Mouse (Mus musculus) ES-Bruce4 (cell line): ENCODE results near the gene Trim2. TPM values are rescaled to one million over a fixed set of nuclear protein-coding genes. Genes with fewer than 3 reads are reported as not detected.

ENCODE experiments used
- H3K27ac ChIP-seq: 2 replicates; pipeline ENCODE4 v1.5.1; 2012; ENCODE audit warnings: low read length, inconsistent platforms; ENCODE audit not compliant: insufficient read depth
- H3K27me3 ChIP-seq: 2 replicates; pipeline ENCODE4 v1.6.1; 2012; ENCODE audit warnings: mild to moderate bottlenecking, low read length, inconsistent platforms; ENCODE audit not compliant: control insufficient read depth, poor library complexity, insufficient read depth, severe bottlenecking
- H3K36me3 ChIP-seq: 2 replicates; pipeline ENCODE4 v1.6.1; 2012; ENCODE audit warnings: inconsistent platforms, mild to moderate bottlenecking, low read length, moderate library complexity; ENCODE audit not compliant: control insufficient read depth, poor library complexity, insufficient read depth, severe bottlenecking
- H3K4me1 ChIP-seq: one replicate; pipeline ENCODE4 v1.8.1; 2011; ENCODE audit warnings: low read length; ENCODE audit not compliant: control insufficient read depth, insufficient read depth
- H3K4me3 ChIP-seq: 2 replicates; pipeline ENCODE4 v1.5.1; 2011; ENCODE audit warnings: low read depth, mild to moderate bottlenecking, low read length
- H3K9ac ChIP-seq: 2 replicates; pipeline ENCODE4 v1.6.1; 2012; ENCODE audit warnings: low read depth, mild to moderate bottlenecking, inconsistent platforms; ENCODE audit not compliant: poor library complexity, severe bottlenecking
- H3K9me3 ChIP-seq: replicated peaks from 2 replicates; pipeline ENCODE4 v1.6.1; 2012; ENCODE audit warnings: mild to moderate bottlenecking, low read length, inconsistent platforms; ENCODE audit not compliant: control insufficient read depth, poor library complexity, insufficient read depth, severe bottlenecking
- CTCF ChIP-seq: IDR thresholded peaks from one replicate; pipeline ENCODE4 v1.8.1; 2011; ENCODE audit warnings: low read depth, low read length
- EP300 ChIP-seq: IDR thresholded peaks from 2 replicates; pipeline ENCODE4 v1.6.1; 2011; ENCODE audit warnings: low read depth, low read length; ENCODE audit not compliant: insufficient read depth
- POLR2A ChIP-seq: IDR thresholded peaks from one replicate; pipeline ENCODE4 v1.8.1; 2011; ENCODE audit warnings: low read length; ENCODE audit not compliant: insufficient read depth
- polyA plus RNA-seq: library from polyadenylated mRNA; stranded (reverse); fragments of >200 nt; gene quantifications from 2 replicates; pipeline ENCODE4 v1.2.4, GENCODE M21; 2011; ENCODE audit warnings: low read depth; ENCODE audit not compliant: missing spikeins, insufficient read depth, insufficient read length

Gene Trim2
- polyA plus RNA-seq, 1 experiment: 12.8 TPM

- no peak for TF ChIP-seq POLR2A
- no peak for TF ChIP-seq EP300
- no peak for TF ChIP-seq CTCF
- H3K36me3 ChIP-seq: no peaks in the 10 kb centered on the region
- H3K9me3 ChIP-seq: no peaks in the 10 kb centered on the region
- no peak overlapping the region for H3K27ac ChIP-seq
- H3K4me1 ChIP-seq: no peaks in the 10 kb centered on the region
- H3K9ac ChIP-seq: no peak overlapping the region
- H3K27me3 ChIP-seq: no peaks in the 10 kb centered on the region
- H3K4me3 ChIP-seq: no peak overlapping the region
Measured at GRCm38 (mm10) chr3:84243116-84243515, 63.6 kb downstream of the Trim2 start.

GRCm38 (mm10) chr3:84242497-84242896 lies 64.2 kb downstream of the Trim2 start:
- Histone ChIP-seq H3K27ac (no peak overlapping the region), H3K36me3 (no peaks in the 10 kb centered on the region), H3K9ac (no peak overlapping the region), H3K27me3 (no peaks in the 10 kb centered on the region), H3K4me1 (no peaks in the 10 kb centered on the region), H3K9me3 (no peaks in the 10 kb centered on the region), H3K4me3 (no peak overlapping the region)
- TF ChIP-seq EP300: no peak

- H3K9ac ChIP-seq: no peak overlapping the region
- no peaks in the 10 kb centered on the region for H3K36me3 ChIP-seq
- TF ChIP-seq CTCF: no peak
- no peak for TF ChIP-seq POLR2A
- no peak overlapping the region for H3K27ac ChIP-seq
- no peaks in the 10 kb centered on the region for H3K4me1 ChIP-seq
- H3K9me3 ChIP-seq: no peaks in the 10 kb centered on the region
- H3K27me3 ChIP-seq: no peaks in the 10 kb centered on the region
- H3K4me3 ChIP-seq: no peak overlapping the region
Measured at GRCm38 (mm10) chr3:84241098-84241497, 65.6 kb downstream of the Trim2 start.

- Histone ChIP-seq H3K27ac (no peak overlapping the region), H3K4me1 (peaks cover 2% of the 10 kb centered on the region), H3K9ac (no peak overlapping the region), H3K36me3 (no peaks in the 10 kb centered on the region), H3K9me3 (no peaks in the 10 kb centered on the region), H3K27me3 (no peaks in the 10 kb centered on the region), H3K4me3 (no peak overlapping the region)
- TF ChIP-seq CTCF (no peak), POLR2A (no peak)
Measured at GRCm38 (mm10) chr3:84235420-84236304, 71.0 kb downstream of the Trim2 start.

- H3K4me1 ChIP-seq: peaks cover 2% of the 10 kb centered on the region
Measured at GRCm38 (mm10) chr3:84234562-84234961, 72.1 kb downstream of the Trim2 start.

GRCm38 (mm10) chr3:84233663-84234415 lies 72.8 kb downstream of the Trim2 start:
- TF ChIP-seq EP300: no peak
- no peak for TF ChIP-seq POLR2A
- TF ChIP-seq CTCF: no peak
- Histone ChIP-seq H3K4me1 (peaks cover 3% of the 10 kb centered on the region), H3K27ac (no peak overlapping the region), H3K9me3 (no peaks in the 10 kb centered on the region), H3K9ac (no peak overlapping the region), H3K4me3 (no peak overlapping the region), H3K36me3 (no peaks in the 10 kb centered on the region), H3K27me3 (no peaks in the 10 kb centered on the region)

More at GRCm38 (mm10) chr3:84234562-84234961, 72.1 kb downstream of the Trim2 start:
- no peak for TF ChIP-seq CTCF
- TF ChIP-seq POLR2A: no peak
- no peak for TF ChIP-seq EP300
- Histone ChIP-seq H3K9me3 (no peaks in the 10 kb centered on the region), H3K27ac (no peak overlapping the region), H3K4me3 (no peak overlapping the region), H3K9ac (no peak overlapping the region), H3K27me3 (no peaks in the 10 kb centered on the region), H3K36me3 (no peaks in the 10 kb centered on the region)
